Mouse (Mus musculus) intestine, embryonic 14.5 days (tissue): ENCODE measurements around the gene Ankrd66. TPM values are rescaled to one million over a fixed set of nuclear protein-coding genes. Genes with fewer than 3 reads are reported as not detected.
A peak's percentile ranks its signal among the peaks of the same experiment; 100 is the strongest.

Experiments used
- ATAC-seq: fragments of 200-750 bp; cut with Nextera tagmentation; replicated peaks from 2 replicates; pipeline ENCODE4 v1.8.0; 2017; ENCODE audit warnings: low read depth, moderate number of reproducible peaks, moderate TSS enrichment, moderate library complexity; ENCODE audit not compliant: low FRiP score, low TSS enrichment
- DNase-seq: peaks from one replicate; pipeline ENCODE4 v3.0.0-alpha.2; 2018; ENCODE audit warnings: low spot score
- H3K27ac ChIP-seq: fragments of 300-500 bp; sonication (generic); 2 replicates; pipeline ENCODE4 v1.5.1; 2014; ENCODE audit warnings: low read depth, mild to moderate bottlenecking, control low read depth
- H3K27me3 ChIP-seq: fragments of 300-500 bp; sonication (generic); replicated peaks from 2 replicates; pipeline ENCODE4 v1.6.1; 2014; ENCODE audit warnings: low read length, control low read depth; ENCODE audit not compliant: control insufficient read depth, insufficient read depth
- H3K36me3 ChIP-seq: fragments of 300-500 bp; sonication (generic); 2 replicates; pipeline ENCODE4 v1.6.1; 2014; ENCODE audit warnings: low read length, control low read depth; ENCODE audit not compliant: control insufficient read depth, insufficient read depth
- H3K4me1 ChIP-seq: fragments of 300-500 bp; sonication (generic); replicated peaks from 2 replicates; pipeline ENCODE4 v1.6.1; 2014; ENCODE audit warnings: low read length, control low read depth, mixed read lengths; ENCODE audit not compliant: control insufficient read depth, insufficient read depth
- H3K4me2 ChIP-seq: fragments of 300-500 bp; sonication (generic); 2 replicates; pipeline ENCODE4 v1.6.1; 2014; ENCODE audit warnings: low read length
- H3K4me3 ChIP-seq: fragments of 300-500 bp; sonication (generic); 2 replicates; pipeline ENCODE4 v1.5.1; 2014; ENCODE audit warnings: low read depth, low read length, control low read depth, mixed read lengths
- H3K9ac ChIP-seq: fragments of 300-500 bp; sonication (generic); 2 replicates; pipeline ENCODE4 v1.6.1; 2014; ENCODE audit warnings: mild to moderate bottlenecking, low read length
- H3K9me3 ChIP-seq: fragments of 300-500 bp; sonication (generic); 2 replicates; pipeline ENCODE4 v1.6.1; 2016; ENCODE audit warnings: low read length, control low read depth; ENCODE audit not compliant: control insufficient read depth
- WGBS: fragments of 180-500 bp; shearing (Covaris S2); extraction: QIAGEN DNeasy Blood & Tissue Kit; methylation state at CpG from one replicate; pipeline ENCODE4 v1.1.7; 2014; 5-methylcytosine and 5-hydroxymethylcytosine counted together
- polyA plus RNA-seq: library from polyadenylated mRNA; unstranded; fragments of >200 nt; fragmentation: Nextera tagmentation; extraction: Ambion mirVana; gene quantifications from 2 replicates; pipeline ENCODE4 v1.2.1, GENCODE M21; 2014

Gene Ankrd66
- polyA plus RNA-seq, 1 experiment from 2014 or later = 0.23 TPM

DNA sequence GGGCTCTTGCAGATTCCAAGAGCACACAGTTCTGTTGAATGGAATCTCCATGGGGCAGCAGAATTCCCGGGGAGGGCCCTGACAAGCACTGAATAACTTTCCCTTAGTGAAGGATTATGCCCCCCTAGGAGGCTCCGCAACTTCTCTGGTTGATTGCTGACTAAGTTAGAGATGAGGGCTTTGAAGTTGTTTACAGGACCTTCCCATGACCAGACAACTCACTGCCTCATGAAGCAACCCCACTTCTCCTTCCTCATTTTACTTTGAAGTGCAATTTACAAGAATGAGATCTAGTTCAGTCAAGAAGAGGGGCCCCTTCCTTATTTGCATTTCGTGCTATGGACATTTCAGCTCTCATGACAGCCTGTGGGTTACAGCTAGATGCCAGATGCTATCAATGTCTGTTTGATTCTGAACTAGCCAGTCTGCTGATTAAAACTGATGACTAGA, 30.2 kb upstream of the Ankrd66 start:
- no peak for ATAC-seq
- DNase-seq = no peak
- Histone ChIP-seq H3K4me2 (no peak overlapping the region), H3K27me3 (no peaks in the 10 kb centered on the region), H3K27ac (no peak overlapping the region), H3K4me1 (no peaks in the 10 kb centered on the region), H3K9me3 (no peaks in the 10 kb centered on the region), H3K36me3 (no peaks in the 10 kb centered on the region), H3K4me3 (no peak overlapping the region), H3K9ac (no peak overlapping the region)
- 43% methylated on average over 3 of the region's 3 CpGs for WGBS

DNA sequence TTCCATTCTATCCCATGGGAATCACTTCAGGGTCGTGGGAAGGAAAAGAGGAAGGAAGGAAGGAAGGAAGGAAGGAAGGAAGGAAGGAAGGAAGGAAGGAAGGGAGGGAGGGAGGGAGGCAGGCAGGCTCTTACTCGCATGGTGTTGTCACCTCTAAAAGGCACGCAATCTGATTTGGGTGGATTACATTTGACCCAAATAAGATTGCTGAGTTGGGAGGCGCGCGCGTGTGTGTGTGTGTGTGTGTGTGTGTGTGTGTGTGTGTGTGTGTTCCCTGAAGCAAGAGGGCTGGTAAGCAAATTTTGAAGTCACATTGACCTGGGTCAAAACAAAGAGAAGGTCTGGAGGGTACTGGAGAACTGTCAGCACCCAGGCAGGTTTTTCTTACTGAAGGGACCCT, 25.8 kb upstream of the Ankrd66 start:
- 64% methylated on average over 7 of the region's 7 CpGs for WGBS
- Histone ChIP-seq H3K4me3 (no peak overlapping the region), H3K27ac (no peak overlapping the region), H3K9me3 (no peaks in the 10 kb centered on the region), H3K4me2 (no peak overlapping the region), H3K27me3 (no peaks in the 10 kb centered on the region), H3K4me1 (no peaks in the 10 kb centered on the region), H3K36me3 (no peaks in the 10 kb centered on the region), H3K9ac (no peak overlapping the region)
- ATAC-seq (no peak), DNase-seq (no peak)

DNA sequence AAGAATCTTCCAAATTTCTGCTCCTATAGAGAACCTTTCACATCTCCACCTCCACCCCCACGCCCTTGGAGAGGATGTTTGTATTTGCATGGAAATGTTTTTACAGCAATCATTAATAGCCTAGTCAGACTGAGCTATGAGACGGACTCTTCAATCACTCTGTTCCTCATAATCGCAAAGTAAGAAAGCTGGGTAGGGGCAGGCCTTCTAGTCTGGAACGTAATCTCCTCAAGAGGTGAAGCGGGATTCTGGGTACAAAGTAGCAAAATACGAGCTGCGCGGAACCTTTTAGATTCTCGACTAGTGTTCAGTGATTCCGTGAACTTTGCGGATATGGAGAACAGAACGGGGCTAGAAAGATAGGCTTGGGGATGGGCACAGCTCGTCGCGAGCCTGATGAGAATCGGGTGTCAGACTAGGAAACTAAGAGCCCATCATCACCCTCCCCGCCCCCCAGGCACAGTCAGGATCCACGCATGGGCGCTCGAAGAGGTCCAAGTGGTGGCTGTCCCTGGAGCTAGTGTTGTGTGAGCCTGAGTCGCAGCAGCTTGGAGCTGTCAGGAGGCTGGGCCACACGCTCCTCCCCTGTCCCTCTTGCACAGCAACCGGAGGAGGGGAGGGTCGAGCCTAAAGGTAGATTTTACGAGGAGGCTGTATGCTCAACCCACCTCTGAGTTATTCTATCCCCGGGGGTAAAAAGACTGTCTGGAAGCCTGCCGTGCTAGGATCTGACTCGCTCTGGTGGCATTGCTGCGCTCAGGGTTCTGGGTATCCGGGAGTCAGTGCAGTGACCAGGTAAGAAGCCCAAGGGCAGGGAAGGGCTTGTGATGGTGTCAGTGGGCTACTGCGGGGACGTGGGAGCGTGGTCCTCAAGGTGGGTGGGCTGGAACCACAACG, 24.8 kb upstream of the Ankrd66 start, which contains the start of gene Pla2g7:
TSS of gene Pla2g7 (plus strand) at position 107 of the 897 bp plus-strand sequence.
- under 1% methylated on average over 34 of the region's 34 CpGs for WGBS
- no peaks in the 10 kb centered on the region for H3K36me3 ChIP-seq
- peak within 1 kb of the TSS; percentile 88 for H3K4me2 ChIP-seq
- H3K9ac ChIP-seq = peak within 1 kb of the TSS; percentile 55
- no peaks in the 10 kb centered on the region for H3K27me3 ChIP-seq
- DNase-seq = peak; percentile 79
- H3K27ac ChIP-seq = 0 out of 2 replicates have a peak within 1 kb of the TSS, but pooled peaks have one; percentile 36
- peak; percentile 87 for ATAC-seq
- no peaks in the 10 kb centered on the region for H3K4me1 ChIP-seq
- no peaks in the 10 kb centered on the region for H3K9me3 ChIP-seq
- H3K4me3 ChIP-seq = peak within 1 kb of the TSS; percentile 41

DNA sequence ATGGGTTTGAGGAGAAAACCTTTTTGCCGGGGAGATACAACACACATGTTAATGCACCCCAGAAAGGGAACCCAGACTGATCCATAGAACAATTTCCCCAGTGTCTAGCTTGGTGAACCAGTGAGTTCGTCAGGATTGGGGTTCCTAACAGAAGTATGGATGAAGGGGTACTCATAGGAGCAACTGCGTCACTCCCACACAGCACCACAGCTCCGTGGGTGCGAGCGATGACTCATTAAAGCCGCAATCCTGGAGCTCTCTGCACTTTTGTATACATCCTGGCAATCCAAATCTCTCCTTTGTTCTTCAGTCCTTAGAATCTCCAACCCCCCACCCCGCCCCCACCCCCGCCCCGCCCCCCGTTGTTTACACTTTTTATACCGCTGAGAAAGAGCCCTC, 24.2 kb upstream of the Ankrd66 start:
- DNase-seq (no peak), ATAC-seq (0 out of 2 replicates have a peak, but pooled peaks have one; percentile 40)
- H3K27me3 ChIP-seq = no peaks in the 10 kb centered on the region
- 9% methylated on average over 12 of the region's 12 CpGs for WGBS
- no peaks in the 10 kb centered on the region for H3K4me1 ChIP-seq
- no peaks in the 10 kb centered on the region for H3K36me3 ChIP-seq
- H3K4me3 ChIP-seq = peak overlapping the region; percentile 41
- H3K4me2 ChIP-seq = peak overlapping the region; percentile 88
- peak overlapping the region; percentile 55; the same call in 1 of the 2 replicates for H3K9ac ChIP-seq
- H3K9me3 ChIP-seq = peaks cover under 1% of the 10 kb centered on the region; the same call in 1 of the 2 replicates
- no peak overlapping the region for H3K27ac ChIP-seq

DNA sequence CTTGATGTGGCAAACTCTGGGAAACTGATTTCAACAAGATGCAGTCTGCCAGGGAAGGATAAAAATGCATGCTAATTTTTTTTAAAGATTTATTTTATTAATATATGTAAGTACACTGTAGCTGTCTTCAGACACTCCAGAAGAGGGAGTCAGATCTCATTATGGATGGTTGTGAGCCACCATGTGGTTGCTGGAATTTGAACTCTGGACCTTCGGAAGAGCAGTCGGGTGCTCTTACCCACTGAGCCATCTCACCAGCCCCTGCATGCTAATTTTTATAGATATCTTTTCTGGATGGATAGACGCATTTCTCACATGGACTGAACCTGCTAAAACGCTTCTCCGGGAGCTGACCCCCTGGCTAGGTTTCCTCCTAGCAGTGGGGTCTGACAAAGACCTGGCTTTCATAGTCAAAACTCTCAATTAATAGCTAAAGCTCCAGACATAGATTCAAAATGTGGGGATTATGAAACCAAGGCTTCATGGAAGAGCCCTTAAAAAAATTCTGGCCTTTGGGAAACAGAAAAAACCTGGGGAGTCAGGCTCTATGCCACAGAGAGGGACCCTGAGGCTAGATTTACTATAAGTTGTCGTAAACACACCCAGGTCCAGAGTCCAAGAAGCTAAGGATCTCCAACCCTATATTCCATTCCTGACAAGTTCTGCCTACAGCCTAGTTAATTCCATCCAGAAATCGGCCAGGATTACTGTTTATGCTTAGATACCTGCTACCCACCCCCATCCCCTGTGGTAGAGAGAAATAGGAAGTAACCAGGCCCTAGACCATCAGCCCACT, 20.0 kb upstream of the Ankrd66 start:
- Histone ChIP-seq H3K9ac (no peak overlapping the region), H3K27ac (no peak overlapping the region), H3K4me2 (no peak overlapping the region), H3K27me3 (no peaks in the 10 kb centered on the region), H3K36me3 (no peaks in the 10 kb centered on the region), H3K4me3 (no peak overlapping the region), H3K4me1 (no peaks in the 10 kb centered on the region), H3K9me3 (peaks cover 4% of the 10 kb centered on the region; the same call in 1 of the 2 replicates)
- WGBS = 82% methylated on average over 7 of the region's 7 CpGs
- DNase-seq (no peak), ATAC-seq (no peak)

DNA sequence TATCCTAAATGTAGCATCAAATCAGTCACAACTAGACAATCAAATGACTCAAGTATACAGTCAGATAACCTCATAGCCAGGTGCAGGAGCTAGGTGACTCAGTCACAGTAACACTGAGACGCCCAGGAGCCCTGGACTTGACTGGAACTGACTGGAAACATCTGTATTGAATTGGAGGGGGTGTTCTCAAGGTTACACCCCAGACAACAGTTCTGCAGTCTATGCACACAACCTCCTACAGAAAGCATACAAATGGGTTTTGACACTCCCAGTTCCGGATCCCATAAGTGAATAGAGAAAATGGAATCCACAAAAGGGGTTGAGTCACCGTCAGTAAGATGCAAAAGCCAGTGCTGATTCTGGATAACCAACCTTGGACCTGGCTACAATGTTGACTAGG, 15.2 kb upstream of the Ankrd66 start:
- Histone ChIP-seq H3K27ac (no peak overlapping the region), H3K4me2 (no peak overlapping the region), H3K36me3 (no peaks in the 10 kb centered on the region), H3K4me1 (no peaks in the 10 kb centered on the region), H3K4me3 (no peak overlapping the region), H3K9me3 (peaks cover 4% of the 10 kb centered on the region; the same call in 1 of the 2 replicates), H3K27me3 (no peaks in the 10 kb centered on the region), H3K9ac (no peak overlapping the region)
- whole genome bisulfite sequencing = 83% methylated on average over 3 of the region's 3 CpGs
- DNase-seq = no peak
- ATAC-seq = no peak

DNA sequence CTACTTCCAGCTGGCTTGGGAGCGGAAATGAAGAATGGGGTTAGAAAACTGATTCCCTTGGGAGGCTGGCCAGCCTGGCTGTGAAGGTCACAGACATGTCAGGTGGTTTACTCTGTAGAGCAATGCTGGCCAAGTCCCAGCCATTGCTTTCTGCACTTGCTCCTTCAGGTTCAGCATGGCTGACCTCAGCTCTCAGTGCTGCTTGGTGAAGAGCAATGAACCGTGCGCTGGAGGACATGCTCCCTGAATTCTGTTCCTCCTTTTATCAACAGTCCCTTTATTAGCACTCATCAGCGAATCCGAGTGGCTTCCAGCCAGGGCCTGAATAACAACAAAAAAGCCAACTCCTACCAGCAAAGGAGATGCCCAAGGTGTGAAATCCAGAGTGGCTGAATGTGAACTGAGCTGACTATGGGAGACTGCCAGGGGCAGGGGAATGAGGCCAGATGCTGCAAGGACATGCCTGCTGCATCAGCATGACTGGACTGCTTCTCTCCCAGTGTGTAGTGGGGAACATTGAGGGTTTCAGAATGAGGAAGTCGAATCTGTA, 14.2 kb upstream of the Ankrd66 start:
- Histone ChIP-seq H3K4me1 (no peaks in the 10 kb centered on the region), H3K27me3 (no peaks in the 10 kb centered on the region), H3K27ac (no peak overlapping the region), H3K4me3 (no peak overlapping the region), H3K9me3 (peaks cover 3% of the 10 kb centered on the region; the same call in 1 of the 2 replicates), H3K4me2 (no peak overlapping the region), H3K36me3 (no peaks in the 10 kb centered on the region), H3K9ac (no peak overlapping the region)
- 66% methylated on average over 6 of the region's 6 CpGs for whole genome bisulfite sequencing
- no peak for DNase-seq
- ATAC-seq = no peak

DNA sequence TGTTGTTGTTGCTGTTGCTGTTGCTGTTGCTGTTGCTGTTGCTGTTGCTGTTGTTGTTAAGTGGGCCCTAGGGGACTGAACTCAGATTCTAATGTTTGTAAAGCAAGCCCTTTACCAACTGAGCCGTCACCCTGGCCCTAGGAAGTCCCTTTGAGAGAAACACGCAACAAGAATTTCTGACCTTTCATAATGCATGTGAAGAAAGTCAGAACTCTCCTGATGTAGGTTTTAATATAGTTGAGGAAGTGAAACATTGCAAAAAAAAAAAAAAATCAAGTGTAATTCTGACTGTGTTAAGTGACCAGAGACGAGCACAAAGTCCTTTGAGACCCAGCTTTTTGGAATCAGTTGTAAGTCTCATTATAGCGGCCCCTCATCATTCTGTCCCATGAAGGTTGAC, 13.7 kb upstream of the Ankrd66 start:
- Histone ChIP-seq H3K4me3 (no peak overlapping the region), H3K4me1 (no peaks in the 10 kb centered on the region)
- no peak for ATAC-seq

More for the DNA sequence above, 13.7 kb upstream of the Ankrd66 start:
- DNase-seq = no peak
- H3K9ac ChIP-seq = no peak overlapping the region
- no peaks in the 10 kb centered on the region for H3K36me3 ChIP-seq
- no peak overlapping the region for H3K27ac ChIP-seq
- H3K4me2 ChIP-seq = no peak overlapping the region
- WGBS = 90% methylated on average over 4 of the region's 4 CpGs
- no peaks in the 10 kb centered on the region for H3K27me3 ChIP-seq
- H3K9me3 ChIP-seq = no peaks in the 10 kb centered on the region
